Mouse (Mus musculus): Measurements from ENCODE around the gene Rhox8.
"Not testable (repeated sequence)": the region's sequence is repeated elsewhere in the genome, so short reads cannot be mapped to it uniquely, and the experiment has no call there.

Gene Rhox8

DNA sequence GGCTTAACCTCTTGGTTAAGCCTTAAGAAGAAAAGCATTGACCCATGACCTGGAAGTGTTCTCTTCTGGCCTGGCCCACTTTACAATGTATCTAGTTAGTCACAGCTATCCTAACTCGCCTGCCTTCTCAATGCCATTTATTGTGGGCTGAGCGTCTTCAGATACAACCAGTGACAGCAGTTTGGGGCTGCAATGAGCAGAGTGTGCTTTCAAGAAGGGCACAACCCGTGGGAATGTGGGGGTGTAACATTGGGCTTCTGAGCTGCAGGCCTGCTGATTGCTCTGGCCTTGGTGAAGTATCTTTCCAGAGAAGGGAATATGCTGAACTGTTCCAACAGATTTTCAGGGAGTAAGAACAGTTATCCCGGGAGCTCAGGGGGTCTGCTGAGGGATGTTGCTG, at the start of gene Rhox8:
Gene Rhox8, minus strand, starts transcription at position 101 of the 400 bp plus-strand sequence.
- DNase-seq (ENCODE audit: low read depth): no peak

DNA sequence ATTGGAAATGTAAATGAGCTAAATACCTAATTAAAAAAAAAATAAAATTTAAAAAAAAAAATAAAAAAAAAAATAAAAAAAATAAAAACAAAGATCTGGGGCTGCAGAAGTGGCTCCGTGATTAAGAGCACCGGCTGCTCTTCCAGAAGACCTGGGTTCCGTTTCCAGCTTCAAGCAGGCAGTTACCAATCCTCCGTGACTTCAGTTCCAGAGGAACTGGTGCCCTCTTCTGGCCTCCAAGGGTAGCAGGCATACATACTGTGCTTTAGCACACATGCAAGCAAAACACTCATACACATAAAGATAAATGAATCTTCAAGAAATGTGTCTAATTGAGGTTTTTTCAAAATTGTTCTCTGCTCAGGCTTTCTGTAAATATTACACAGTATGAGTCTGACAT, 37.6 kb upstream of the Rhox8 start:
- DNase-seq (ENCODE audit: low read depth): no peak

DNA sequence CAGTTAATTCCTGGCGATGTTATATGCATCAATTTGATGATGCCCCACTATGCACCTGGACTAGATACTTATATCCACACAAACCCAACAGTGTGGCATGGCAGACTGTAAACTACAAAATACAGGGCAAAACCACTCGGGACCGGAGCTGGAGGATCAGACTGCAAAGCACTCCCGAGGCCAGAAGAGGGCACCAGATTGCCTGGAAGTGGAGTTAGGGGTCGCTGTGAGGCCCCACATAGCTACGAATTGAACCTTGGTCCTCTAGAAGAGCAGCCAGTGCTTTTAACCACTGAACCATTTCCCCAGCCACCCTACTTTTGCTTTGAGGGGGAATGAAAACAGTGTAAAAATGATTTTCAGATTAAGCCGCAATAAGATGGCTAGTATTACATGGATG, 29.8 kb upstream of the Rhox8 start:
- no peak for DNase-seq (ENCODE audit: low read depth)

DNA sequence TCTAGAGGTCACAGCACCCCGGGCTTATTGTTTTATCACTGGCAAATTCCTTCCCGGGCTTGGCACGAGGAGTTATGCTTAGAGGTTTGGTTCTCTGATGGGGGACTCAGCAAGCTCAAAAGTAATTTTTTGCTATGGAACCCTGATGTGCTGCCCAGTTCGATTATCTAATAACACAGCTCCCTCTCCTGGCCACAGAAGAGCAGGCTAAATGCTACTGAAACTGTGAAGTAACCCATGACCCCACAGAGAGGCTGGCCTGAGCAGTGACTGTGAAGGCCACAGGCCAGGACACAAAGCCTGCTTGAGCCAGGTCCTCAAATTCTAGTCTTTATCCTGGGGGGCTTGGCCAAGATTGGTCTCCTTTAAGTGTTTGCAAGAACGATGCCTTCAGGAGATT, 25.0 kb upstream of the Rhox8 start:
- no peak for DNase-seq (ENCODE audit: low read depth)

DNA sequence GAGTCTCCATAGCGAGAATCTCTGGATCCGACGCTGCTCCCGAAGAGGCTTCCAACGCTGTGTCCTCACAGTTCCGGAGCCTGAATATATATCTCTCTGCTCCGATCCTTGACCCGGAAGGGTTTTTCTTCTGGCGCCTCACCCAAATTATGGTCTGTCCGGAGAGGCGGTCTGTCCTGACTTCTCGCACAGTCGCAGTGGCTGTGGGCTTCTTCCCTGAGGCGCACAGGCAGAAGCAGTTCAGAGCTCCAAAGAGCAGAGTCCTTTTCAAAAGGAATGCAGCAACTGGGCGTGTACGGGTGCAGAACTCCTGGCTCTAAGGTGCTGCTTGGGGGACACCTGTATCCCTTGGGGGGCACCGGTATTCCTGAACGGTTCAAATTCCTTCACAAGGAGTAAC, 22.9 kb upstream of the Rhox8 start, which contains the start of gene Rhox9:
Gene Rhox9, minus strand, starts transcription at position 101 of the 400 bp plus-strand sequence.
- not testable (repeated sequence) for DNase-seq (ENCODE audit: low read depth)

DNA sequence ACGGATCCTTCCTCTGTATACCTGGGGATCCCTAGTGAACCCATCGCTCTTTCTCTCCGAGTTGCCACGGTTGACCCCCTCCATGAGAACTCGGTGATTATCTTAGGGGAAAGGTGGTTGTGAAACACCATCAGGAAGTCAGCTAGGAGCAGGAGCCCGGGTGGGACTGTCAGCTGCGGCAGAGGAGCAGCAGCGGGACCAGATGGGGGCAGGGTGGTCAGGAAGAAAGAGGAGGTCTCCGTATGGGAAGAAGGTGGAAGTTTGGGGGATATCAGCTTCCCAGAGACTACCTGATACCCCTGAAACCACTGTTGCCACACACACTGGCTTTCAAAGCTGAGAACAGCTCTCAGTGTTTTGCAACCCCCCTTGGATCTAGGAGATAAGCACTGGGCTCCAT, 18.4 kb upstream of the Rhox8 start, which contains the start of gene Rhox7b:
Gene Rhox7b, minus strand, starts transcription at position 101 of the 400 bp plus-strand sequence.
- not testable (repeated sequence) for DNase-seq (ENCODE audit: low read depth)

DNA sequence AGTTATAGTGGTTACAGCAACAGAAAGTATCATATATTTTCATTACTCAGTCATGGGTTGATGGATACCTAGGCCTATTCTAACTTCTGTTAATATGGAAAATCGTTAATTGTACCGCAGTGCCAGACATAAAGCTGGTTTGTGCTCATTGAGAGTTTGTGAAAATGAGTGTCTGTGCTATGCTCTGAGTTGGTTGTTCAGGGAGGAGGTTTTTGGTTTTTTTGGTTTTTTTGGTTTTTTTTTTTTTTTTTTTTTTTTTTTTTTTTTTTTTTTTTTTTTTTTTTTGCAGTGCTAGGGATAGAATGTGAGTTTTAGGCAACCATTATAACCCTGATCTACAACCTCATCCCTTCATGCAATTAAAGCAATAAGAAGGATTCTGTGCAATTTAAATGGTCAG, 7.1 kb downstream of the Rhox8 start:
- DNase-seq (ENCODE audit: low read depth): no peak

DNA sequence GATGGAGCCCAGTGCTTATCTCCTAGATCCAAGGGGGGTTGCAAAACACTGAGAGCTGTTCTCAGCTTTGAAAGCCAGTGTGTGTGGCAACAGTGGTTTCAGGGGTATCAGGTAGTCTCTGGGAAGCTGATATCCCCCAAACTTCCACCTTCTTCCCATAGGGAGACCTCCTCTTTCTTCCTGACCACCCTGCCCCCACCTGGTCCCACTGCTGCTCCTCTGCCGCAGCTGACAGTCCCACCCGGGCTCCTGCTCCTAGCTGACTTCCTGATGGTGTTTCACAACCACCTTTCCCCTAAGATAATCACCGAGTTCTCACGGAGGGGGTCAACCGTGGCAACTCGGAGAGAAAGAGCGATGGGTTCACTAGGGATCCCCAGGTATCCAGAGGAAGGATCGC, 47.4 kb downstream of the Rhox8 start, which contains the start of gene Rhox7a:
Gene Rhox7a, plus strand, starts transcription at position 301 of the 400 bp plus-strand sequence.
- not testable (repeated sequence) for DNase-seq (ENCODE audit: low read depth)

DNA sequence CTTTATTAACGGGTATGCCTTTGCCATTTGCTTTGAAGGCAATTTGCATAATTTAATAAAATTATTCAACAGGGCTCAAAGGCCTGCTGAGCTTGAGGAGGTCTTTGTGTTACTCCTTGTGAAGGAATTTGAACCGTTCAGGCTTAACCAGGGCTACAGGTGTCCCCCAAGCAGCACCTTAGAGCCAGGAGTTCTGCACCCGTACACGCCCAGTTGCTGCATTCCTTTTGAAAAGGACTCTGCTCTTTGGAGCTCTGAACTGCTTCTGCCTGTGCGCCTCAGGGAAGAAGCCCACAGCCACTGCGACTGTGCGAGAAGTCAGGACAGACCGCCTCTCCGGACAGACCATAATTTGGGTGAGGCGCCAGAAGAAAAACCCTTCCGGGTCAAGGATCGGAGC, 52.1 kb downstream of the Rhox8 start, which contains the start of gene Rhox6:
Gene Rhox6, plus strand, starts transcription at position 301 of the 400 bp plus-strand sequence.
- not testable (repeated sequence) for DNase-seq (ENCODE audit: low read depth)

Measured in induced T-regulatory cell, adult 2 months (primary cell).